Mouse (Mus musculus) liver, adult 2 months (tissue): ENCODE results near the gene Eif3l. TPM values are rescaled to one million over a fixed set of nuclear protein-coding genes. Genes with fewer than 3 reads are reported as not detected.
A peak's percentile ranks its signal among the peaks of the same experiment; 100 is the strongest.

Source experiments
- DNase-seq: peaks from one replicate; pipeline ENCODE4 v3.0.0-alpha.2; 2011; ENCODE audit warnings: low read depth, low spot score; ENCODE audit errors: extremely low read depth
- H3K27ac ChIP-seq: fragments of 200-500 bp; replicated peaks from 2 replicates; pipeline ENCODE4 v1.5.1; 2012; ENCODE audit warnings: low read depth, mild to moderate bottlenecking, control low read depth, inconsistent platforms, low read length; ENCODE audit not compliant: insufficient read depth
- H3K27me3 ChIP-seq: fragments of 200-500 bp; 2 replicates; pipeline ENCODE4 v1.6.1; 2012; ENCODE audit warnings: mild to moderate bottlenecking, moderate library complexity, low read length, inconsistent platforms; ENCODE audit not compliant: control insufficient read depth, insufficient read depth
- H3K36me3 ChIP-seq: fragments of 200-500 bp; 2 replicates; pipeline ENCODE4 v1.6.1; 2012; ENCODE audit warnings: low read length, inconsistent platforms; ENCODE audit not compliant: control insufficient read depth, insufficient read depth
- H3K4me1 ChIP-seq: fragments of 200-500 bp; 2 replicates; pipeline ENCODE4 v1.6.1; 2011; ENCODE audit warnings: low read length; ENCODE audit not compliant: control insufficient read depth, insufficient read depth
- H3K4me3 ChIP-seq: fragments of 200-500 bp; 2 replicates; pipeline ENCODE4 v1.5.1; 2011; ENCODE audit warnings: low read depth, mild to moderate bottlenecking, control low read depth, low read length, moderate library complexity; ENCODE audit not compliant: insufficient read depth
- H3K79me2 ChIP-seq: fragments of 200-500 bp; 2 replicates; pipeline ENCODE4 v1.6.1; 2012; ENCODE audit warnings: inconsistent platforms, mild to moderate bottlenecking, low read length, moderate library complexity; ENCODE audit not compliant: control insufficient read depth, insufficient read depth
- H3K9ac ChIP-seq: fragments of 200-500 bp; 2 replicates; pipeline ENCODE4 v1.6.1; 2012; ENCODE audit warnings: low read depth, mild to moderate bottlenecking, control low read depth, inconsistent platforms, low read length
- CTCF ChIP-seq: fragments of 200-500 bp; IDR thresholded peaks from 2 replicates; pipeline ENCODE4 v1.5.1; 2011; ENCODE audit warnings: low read depth, low read length, control low read depth
- POLR2A ChIP-seq: fragments of 200-500 bp; IDR thresholded peaks from 2 replicates; pipeline ENCODE4 v1.6.1; 2011; ENCODE audit warnings: low read length, control low read depth; ENCODE audit not compliant: insufficient read depth; ENCODE audit errors: extremely low read depth
- WGBS: fragments of 180-500 bp; shearing (Covaris S2); methylation state at CpG from one replicate; pipeline ENCODE4 v1.1.7; 2018; 5-methylcytosine and 5-hydroxymethylcytosine counted together
- polyA plus RNA-seq: library from polyadenylated mRNA; depleted of rRNA; stranded (reverse); fragments of >200 nt; gene quantifications from 2 replicates; pipeline ENCODE4 v1.2.3, GENCODE M21; 2012
- total RNA-seq: library from RNA; depleted of rRNA; stranded (reverse); fragments of >200 nt; gene quantifications from 2 replicates; pipeline ENCODE4 v1.2.3, GENCODE M21; 2014

The Eif3l gene
- total and polyA plus RNA-seq, 2 experiments = 82.1 to 103 TPM

GRCm38 (mm10) chr15:79105804-79106203, 30.8 kb downstream of the Eif3l start:
- Histone ChIP-seq H3K9ac (no peak overlapping the region), H3K36me3 (no peaks in the 10 kb centered on the region), H3K27me3 (no peaks in the 10 kb centered on the region), H3K4me1 (peaks cover 7% of the 10 kb centered on the region), H3K4me3 (no peak overlapping the region), H3K27ac (no peak overlapping the region), H3K79me2 (peaks cover 6% of the 10 kb centered on the region)
- WGBS = 94% methylated on average over 2 of the region's 2 CpGs
- TF ChIP-seq POLR2A (no peak), CTCF (no peak)
- no peak for DNase-seq

- WGBS = 66% methylated on average over 7 of the region's 7 CpGs
- H3K4me1 ChIP-seq = peaks cover 11% of the 10 kb centered on the region
- H3K79me2 ChIP-seq = peaks cover 16% of the 10 kb centered on the region
- no peaks in the 10 kb centered on the region for H3K36me3 ChIP-seq
- H3K27me3 ChIP-seq = no peaks in the 10 kb centered on the region
- no peak overlapping the region for H3K4me3 ChIP-seq
- no peak overlapping the region for H3K27ac ChIP-seq
- no peak for DNase-seq
- H3K9ac ChIP-seq = no peak overlapping the region
- TF ChIP-seq CTCF (no peak), POLR2A (no peak)
These were observed 33.0 kb downstream of the Eif3l start for GRCm38 (mm10) chr15:79107966-79108365.

GRCm38 (mm10) chr15:79108421-79109320, 33.7 kb downstream of the Eif3l start, which contains the start of gene Micall1:
Gene Micall1 (plus strand): TSS chr15:79108898.
- no peaks in the 10 kb centered on the region for H3K27me3 ChIP-seq
- H3K4me1 ChIP-seq = peaks cover 11% of the 10 kb centered on the region
- peak; percentile 60 for DNase-seq
- peak within 1 kb of the TSS; percentile 94 for H3K4me3 ChIP-seq
- H3K79me2 ChIP-seq = peaks cover 16% of the 10 kb centered on the region
- H3K27ac ChIP-seq = peak within 1 kb of the TSS; percentile 68
- no peak for TF ChIP-seq CTCF
- TF ChIP-seq POLR2A = peak; percentile 61; the same call in 1 of the 2 replicates
- no peaks in the 10 kb centered on the region for H3K36me3 ChIP-seq
- peak within 1 kb of the TSS; percentile 98 for H3K9ac ChIP-seq
- 3% methylated on average over 72 of the region's 85 CpGs for WGBS

GRCm38 (mm10) chr15:79109321-79109934, 34.4 kb downstream of the Eif3l start:
- DNase-seq = peak; percentile 54
- Histone ChIP-seq H3K9ac (peak overlapping the region; percentile 98), H3K27me3 (no peaks in the 10 kb centered on the region), H3K36me3 (no peaks in the 10 kb centered on the region), H3K4me3 (peak overlapping the region; percentile 94), H3K4me1 (peaks cover 11% of the 10 kb centered on the region), H3K79me2 (peaks cover 16% of the 10 kb centered on the region), H3K27ac (peak overlapping the region; percentile 68)
- TF ChIP-seq CTCF = no peak
- TF ChIP-seq POLR2A = no peak
- 1% methylated on average over 46 of the region's 46 CpGs for WGBS

GRCm38 (mm10) chr15:79110031-79110430, 35.1 kb downstream of the Eif3l start:
- 26% methylated on average over 9 of the region's 9 CpGs for WGBS
- H3K4me1 ChIP-seq = peaks cover 11% of the 10 kb centered on the region
- no peaks in the 10 kb centered on the region for H3K27me3 ChIP-seq
- no peak for TF ChIP-seq POLR2A
- TF ChIP-seq CTCF = no peak
- peak overlapping the region; percentile 94 for H3K4me3 ChIP-seq
- peaks cover 2% of the 10 kb centered on the region; the same call in 1 of the 2 replicates for H3K36me3 ChIP-seq
- H3K9ac ChIP-seq = peak overlapping the region; percentile 98; the same call in 1 of the 2 replicates
- peaks cover 16% of the 10 kb centered on the region for H3K79me2 ChIP-seq
- H3K27ac ChIP-seq = no peak overlapping the region
- peak; percentile 46 for DNase-seq
